Mouse (Mus musculus) spleen, adult 2 months (tissue): ENCODE measurements at regions not wholly inside any gene's neighbourhood (a gene's known extent, or its start where the extent isn't known, plus 50 kb on each side); places are given as distances from the start of the nearest gene placed in this dataset.

Experiments
- CTCF ChIP-seq: fragments of 200-500 bp; IDR thresholded peaks from 2 replicates; pipeline ENCODE4 v1.5.1; 2011; ENCODE audit warnings: mild to moderate bottlenecking, inconsistent platforms; ENCODE audit not compliant: insufficient read depth, insufficient read length, insufficient replicate concordance; ENCODE audit errors: extremely low read depth
- POLR2A ChIP-seq: fragments of 200-500 bp; IDR thresholded peaks from 2 replicates; pipeline ENCODE4 v1.6.1; 2011; ENCODE audit warnings: low read depth, low read length, inconsistent platforms

- TF ChIP-seq CTCF (no peak), POLR2A (no peak)
Measured at GRCm38 (mm10) chr12:71572833-71573446, 257.9 kb upstream of the Daam1 start.
